Mouse (Mus musculus): Measurements from ENCODE around the gene Plpp1. TPM values are rescaled to one million over a fixed set of nuclear protein-coding genes. Genes with fewer than 3 reads are reported as not detected.

The Plpp1 gene
- polyA plus RNA-seq, 1 experiment from 2014 or later, result 61.9 TPM

DNA sequence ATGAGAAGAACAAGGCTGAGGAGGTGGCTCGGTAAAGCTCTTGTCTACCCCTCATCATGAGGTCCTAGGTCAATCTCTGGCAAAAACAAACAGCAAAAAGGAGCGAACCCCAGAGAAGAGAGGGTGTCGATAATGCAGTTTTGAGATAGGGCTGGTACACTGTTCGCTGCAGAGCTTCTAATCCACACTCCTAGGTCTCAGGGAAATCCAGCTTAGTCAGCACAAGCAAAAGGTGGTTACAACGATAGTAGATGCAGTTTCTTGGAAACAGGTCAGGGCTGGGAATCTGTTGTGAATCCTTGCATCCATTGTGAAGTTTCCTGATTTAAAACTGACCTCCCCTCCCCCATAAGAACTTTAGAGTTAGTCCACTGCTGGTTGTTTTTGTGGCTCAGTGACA lies 9.8 kb upstream of the Plpp1 start:
- no peaks in the 10 kb centered on the region for H3K27me3 ChIP-seq (ENCODE audit: control insufficient read depth, insufficient read depth, low read length)
- no peak overlapping the region for H3K9ac ChIP-seq (ENCODE audit: low read depth, low read length)
- H3K4me1 ChIP-seq (ENCODE audit: control insufficient read depth, insufficient read depth, low read length), result no peaks in the 10 kb centered on the region
- no peaks in the 10 kb centered on the region for H3K9me3 ChIP-seq (ENCODE audit: control insufficient read depth, low read length)
- 72% methylated on average over 5 of the region's 5 CpGs for WGBS
- no peaks in the 10 kb centered on the region for H3K36me3 ChIP-seq (ENCODE audit: control insufficient read depth, insufficient read depth, low read length)
- H3K4me3 ChIP-seq (ENCODE audit: low read length), result no peak overlapping the region
- ATAC-seq (ENCODE audit: low FRiP score, low TSS enrichment), result no peak
- H3K4me2 ChIP-seq (replicated peaks; ENCODE audit: low read depth, low read length), result no peak overlapping the region
- H3K27ac ChIP-seq (ENCODE audit: low read depth, low read length), result no peak overlapping the region

DNA sequence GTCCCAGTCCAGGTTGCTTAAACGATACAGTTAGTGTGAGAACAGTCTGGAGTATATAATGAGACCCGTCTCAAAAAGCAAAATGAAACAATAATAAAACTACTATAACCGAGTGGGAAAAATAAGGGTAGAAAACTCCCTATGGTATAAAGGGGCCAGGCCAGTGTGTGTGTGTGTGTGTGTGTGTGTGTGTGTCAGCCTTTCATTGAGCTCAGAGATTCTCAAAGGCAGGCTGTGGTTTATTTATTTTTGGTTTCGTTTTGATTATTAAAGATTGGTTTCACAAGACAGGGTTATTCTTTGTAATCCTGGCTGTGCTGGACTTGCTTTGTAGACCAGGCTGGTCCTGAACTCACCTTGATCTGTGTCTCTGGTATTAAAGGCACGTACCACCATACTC lies 8.7 kb upstream of the Plpp1 start:
- Histone ChIP-seq H3K9me3 (ENCODE audit: control insufficient read depth, low read length) (no peaks in the 10 kb centered on the region), H3K4me3 (ENCODE audit: low read length) (no peak overlapping the region), H3K9ac (ENCODE audit: low read depth, low read length) (no peak overlapping the region), H3K27me3 (ENCODE audit: control insufficient read depth, insufficient read depth, low read length) (no peaks in the 10 kb centered on the region), H3K4me2 (replicated peaks; ENCODE audit: low read depth, low read length) (no peak overlapping the region), H3K4me1 (ENCODE audit: control insufficient read depth, insufficient read depth, low read length) (no peaks in the 10 kb centered on the region), H3K27ac (ENCODE audit: low read depth, low read length) (no peak overlapping the region), H3K36me3 (ENCODE audit: control insufficient read depth, insufficient read depth, low read length) (no peaks in the 10 kb centered on the region)
- no peak for ATAC-seq (ENCODE audit: low FRiP score, low TSS enrichment)
- WGBS, result 89% methylated on average over 5 of the region's 5 CpGs

DNA sequence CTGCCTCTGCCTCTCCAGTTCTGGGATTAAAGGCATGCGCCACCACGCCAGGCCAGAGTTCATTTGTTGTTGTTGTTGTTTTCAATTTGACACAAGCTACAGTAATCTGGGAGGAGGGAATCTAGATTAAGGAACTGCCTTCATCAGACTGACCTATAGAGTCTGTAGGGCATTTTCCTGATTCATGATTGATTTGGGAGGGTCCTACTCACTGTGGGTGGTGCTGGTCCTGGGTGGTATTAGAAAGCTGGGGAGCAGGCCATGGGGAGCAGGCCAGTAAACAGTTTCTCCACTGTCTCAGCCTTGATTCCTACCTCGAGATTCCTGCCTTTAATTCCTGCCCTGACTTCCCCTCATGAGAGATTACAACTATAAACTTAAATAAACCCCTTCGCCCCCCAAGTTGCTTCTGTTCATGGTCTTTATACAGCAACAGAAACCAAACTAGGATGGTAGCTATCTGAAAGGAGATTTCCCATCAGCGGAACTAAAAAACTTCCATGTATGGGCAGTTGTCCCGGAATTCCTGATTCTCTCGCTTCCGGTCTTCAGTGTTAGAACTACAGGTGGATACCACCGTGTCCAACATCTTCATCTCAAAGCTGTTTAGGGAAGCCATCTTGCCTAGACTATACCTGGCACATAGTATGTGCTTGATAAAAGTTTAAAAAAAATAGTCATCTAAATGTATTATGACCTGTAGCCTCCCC lies 2.2 kb upstream of the Plpp1 start:
- Histone ChIP-seq H3K27me3 (ENCODE audit: control insufficient read depth, insufficient read depth, low read length) (no peaks in the 10 kb centered on the region), H3K36me3 (ENCODE audit: control insufficient read depth, insufficient read depth, low read length) (no peaks in the 10 kb centered on the region), H3K9me3 (ENCODE audit: control insufficient read depth, low read length) (no peaks in the 10 kb centered on the region), H3K4me1 (ENCODE audit: control insufficient read depth, insufficient read depth, low read length) (no peaks in the 10 kb centered on the region), H3K27ac (ENCODE audit: low read depth, low read length) (no peak overlapping the region), H3K9ac (ENCODE audit: low read depth, low read length) (no peak overlapping the region), H3K4me3 (ENCODE audit: low read length) (no peak overlapping the region), H3K4me2 (replicated peaks; ENCODE audit: low read depth, low read length) (no peak overlapping the region)
- 94% methylated on average over 9 of the region's 9 CpGs for WGBS
- ATAC-seq (ENCODE audit: low FRiP score, low TSS enrichment), result no peak

DNA sequence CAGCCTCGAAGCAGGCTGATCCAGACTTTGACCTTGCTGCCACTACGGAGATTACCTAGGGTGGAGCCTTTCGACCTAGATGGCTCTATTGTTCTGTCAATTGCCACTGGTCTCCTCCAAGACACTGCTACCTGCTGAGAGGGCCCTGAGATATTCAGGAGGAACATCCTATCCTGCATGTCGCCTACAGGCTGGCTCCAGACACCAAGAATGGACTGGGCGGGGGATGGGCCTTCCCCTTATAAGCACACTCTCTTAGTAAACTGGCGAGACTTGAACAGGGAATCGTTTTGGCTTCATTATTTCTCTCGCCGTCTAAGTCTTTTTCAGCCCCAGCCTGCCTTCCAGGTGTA lies 1.7 kb upstream of the Plpp1 start:
- no peak overlapping the region for H3K4me3 ChIP-seq (ENCODE audit: low read length)
- H3K9me3 ChIP-seq (ENCODE audit: control insufficient read depth, low read length), result no peaks in the 10 kb centered on the region
- no peaks in the 10 kb centered on the region for H3K27me3 ChIP-seq (ENCODE audit: control insufficient read depth, insufficient read depth, low read length)
- 89% methylated on average over 9 of the region's 9 CpGs for WGBS
- H3K4me2 ChIP-seq (replicated peaks; ENCODE audit: low read depth, low read length), result no peak overlapping the region
- H3K4me1 ChIP-seq (ENCODE audit: control insufficient read depth, insufficient read depth, low read length), result no peaks in the 10 kb centered on the region
- no peaks in the 10 kb centered on the region for H3K36me3 ChIP-seq (ENCODE audit: control insufficient read depth, insufficient read depth, low read length)
- H3K9ac ChIP-seq (ENCODE audit: low read depth, low read length), result no peak overlapping the region
- no peak for ATAC-seq (ENCODE audit: low FRiP score, low TSS enrichment)
- no peak overlapping the region for H3K27ac ChIP-seq (ENCODE audit: low read depth, low read length)

DNA sequence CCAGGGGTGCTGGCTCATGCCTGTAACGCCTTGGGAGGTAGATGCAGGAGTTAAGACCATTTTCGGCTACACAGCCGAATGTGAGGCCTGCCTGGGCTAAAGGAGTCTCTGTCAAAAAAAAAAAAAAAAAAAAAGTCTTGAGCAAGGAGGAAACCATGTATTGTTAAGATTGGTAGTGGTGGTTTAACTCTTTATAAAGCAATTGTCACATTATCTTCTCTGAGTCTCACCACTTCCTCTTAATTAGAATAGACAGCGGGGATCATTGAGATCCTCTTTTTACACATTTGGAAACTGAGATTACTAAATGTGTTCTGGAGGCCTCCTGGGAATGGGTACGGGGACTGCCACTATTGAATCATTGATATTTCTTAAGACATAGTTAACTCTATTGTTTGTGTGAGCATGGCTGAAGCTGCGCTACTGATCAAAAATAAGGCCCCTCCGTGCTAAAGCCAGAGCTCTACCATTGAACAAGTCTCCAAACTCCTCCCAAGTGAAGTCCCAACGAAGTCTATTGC lies 811 bp upstream of the Plpp1 start:
- H3K4me1 ChIP-seq (ENCODE audit: control insufficient read depth, insufficient read depth, low read length), result no peaks in the 10 kb centered on the region
- 79% methylated on average over 8 of the region's 8 CpGs for WGBS
- H3K4me3 ChIP-seq (ENCODE audit: low read length), result no peak overlapping the region
- no peak for ATAC-seq (ENCODE audit: low FRiP score, low TSS enrichment)
- no peaks in the 10 kb centered on the region for H3K36me3 ChIP-seq (ENCODE audit: control insufficient read depth, insufficient read depth, low read length)
- H3K27ac ChIP-seq (ENCODE audit: low read depth, low read length), result no peak overlapping the region
- H3K9me3 ChIP-seq (ENCODE audit: control insufficient read depth, low read length), result no peaks in the 10 kb centered on the region
- H3K27me3 ChIP-seq (ENCODE audit: control insufficient read depth, insufficient read depth, low read length), result no peaks in the 10 kb centered on the region
- H3K9ac ChIP-seq (ENCODE audit: low read depth, low read length), result no peak overlapping the region
- H3K4me2 ChIP-seq (replicated peaks; ENCODE audit: low read depth, low read length), result no peak overlapping the region

DNA sequence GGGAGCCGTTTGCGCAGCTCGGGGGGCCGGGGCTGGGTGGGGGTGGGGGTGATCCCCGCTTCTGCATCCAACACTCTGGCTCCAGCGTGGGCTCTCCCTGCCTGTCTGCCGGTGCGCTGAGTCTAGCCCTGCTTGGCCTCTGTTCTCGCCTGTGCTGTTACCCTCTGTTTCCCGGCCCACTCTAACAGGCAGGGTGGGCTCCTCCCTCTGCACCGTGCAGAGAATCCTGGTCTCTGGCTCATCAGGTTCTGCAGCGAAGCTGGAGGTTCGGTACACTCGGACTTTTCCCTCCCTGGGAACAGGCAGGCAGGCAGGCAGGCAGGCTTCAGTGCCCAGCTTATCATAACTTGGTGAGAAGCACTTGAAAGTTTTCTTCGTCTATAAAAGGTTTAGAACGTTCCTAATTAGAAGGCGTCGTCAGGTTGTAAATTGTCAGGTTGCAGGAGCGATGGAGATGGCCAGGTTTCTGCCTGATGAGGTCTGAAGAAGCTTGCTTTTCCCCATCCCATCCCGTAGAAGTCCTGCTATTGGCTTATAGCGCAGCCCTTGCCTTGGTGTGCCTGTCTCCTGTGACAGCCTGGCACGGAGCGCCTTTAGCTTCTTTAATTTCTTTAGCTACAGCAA lies 901 bp downstream of the Plpp1 start:
- Histone ChIP-seq H3K9ac (ENCODE audit: low read depth, low read length) (peak overlapping the region; percentile 79), H3K4me1 (ENCODE audit: control insufficient read depth, insufficient read depth, low read length) (no peaks in the 10 kb centered on the region), H3K4me2 (replicated peaks; ENCODE audit: low read depth, low read length) (peak overlapping the region; percentile 65), H3K4me3 (ENCODE audit: low read length) (peak overlapping the region; percentile 72), H3K36me3 (ENCODE audit: control insufficient read depth, insufficient read depth, low read length) (peaks cover 14% of the 10 kb centered on the region; the same call in 1 of the 2 replicates), H3K9me3 (ENCODE audit: control insufficient read depth, low read length) (no peaks in the 10 kb centered on the region), H3K27ac (ENCODE audit: low read depth, low read length) (peak overlapping the region; percentile 67), H3K27me3 (ENCODE audit: control insufficient read depth, insufficient read depth, low read length) (no peaks in the 10 kb centered on the region)
- whole genome bisulfite sequencing, result under 1% methylated on average over 23 of the region's 23 CpGs
- peak; percentile 73 for ATAC-seq (ENCODE audit: low FRiP score, low TSS enrichment)

DNA sequence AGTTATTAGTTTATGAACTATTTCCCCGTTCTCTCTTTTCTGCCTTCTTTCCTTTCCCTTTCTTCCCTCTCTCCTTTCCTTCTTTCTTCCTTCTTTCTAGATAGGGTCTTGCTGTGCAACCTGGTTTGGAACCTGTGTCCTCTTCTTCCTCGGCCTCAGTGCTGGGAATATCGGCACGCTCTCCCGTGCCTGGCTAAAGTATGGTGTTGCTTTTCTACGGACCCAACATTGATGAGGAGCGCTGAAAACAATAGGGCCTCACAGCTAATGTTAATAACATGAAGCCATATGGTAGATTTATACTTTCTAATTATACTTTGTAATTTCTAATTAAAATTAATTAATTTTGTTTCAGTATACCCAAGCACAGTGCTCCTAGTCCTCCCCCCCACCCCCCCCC lies 2.5 kb downstream of the Plpp1 start:
- Histone ChIP-seq H3K4me3 (ENCODE audit: low read length) (no peak overlapping the region; the same call in 1 of the 2 replicates), H3K4me1 (ENCODE audit: control insufficient read depth, insufficient read depth, low read length) (no peaks in the 10 kb centered on the region), H3K27ac (ENCODE audit: low read depth, low read length) (no peak overlapping the region), H3K36me3 (ENCODE audit: control insufficient read depth, insufficient read depth, low read length) (peaks cover 15% of the 10 kb centered on the region; the same call in 1 of the 2 replicates), H3K9me3 (ENCODE audit: control insufficient read depth, low read length) (no peaks in the 10 kb centered on the region), H3K4me2 (replicated peaks; ENCODE audit: low read depth, low read length) (no peak overlapping the region), H3K9ac (ENCODE audit: low read depth, low read length) (no peak overlapping the region), H3K27me3 (ENCODE audit: control insufficient read depth, insufficient read depth, low read length) (no peaks in the 10 kb centered on the region)
- 95% methylated on average over 7 of the region's 7 CpGs for WGBS
- ATAC-seq (ENCODE audit: low FRiP score, low TSS enrichment), result no peak

DNA sequence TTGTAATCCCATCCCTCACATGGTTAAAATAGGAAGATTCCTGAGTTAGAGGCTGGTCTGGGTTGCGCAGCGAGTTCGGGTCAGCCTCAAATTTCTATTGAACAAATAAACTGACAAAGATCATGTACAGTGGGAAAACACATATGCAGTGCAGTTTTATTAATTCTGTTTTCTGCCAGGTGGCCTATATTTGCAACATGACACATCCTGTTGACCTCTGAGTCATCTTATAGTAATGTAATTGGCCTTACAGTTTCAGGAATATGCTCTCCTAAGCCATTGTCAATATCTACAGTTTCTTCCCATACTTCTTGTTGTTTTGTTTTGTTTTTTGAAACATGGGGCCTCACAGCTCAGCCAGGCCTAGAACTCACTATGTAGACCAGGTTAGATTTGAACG lies 3.1 kb downstream of the Plpp1 start:
- H3K36me3 ChIP-seq (ENCODE audit: control insufficient read depth, insufficient read depth, low read length), result peaks cover 15% of the 10 kb centered on the region; the same call in 1 of the 2 replicates
- H3K9ac ChIP-seq (ENCODE audit: low read depth, low read length), result no peak overlapping the region
- H3K27ac ChIP-seq (ENCODE audit: low read depth, low read length), result no peak overlapping the region
- no peak for ATAC-seq (ENCODE audit: low FRiP score, low TSS enrichment)
- H3K9me3 ChIP-seq (ENCODE audit: control insufficient read depth, low read length), result no peaks in the 10 kb centered on the region
- H3K4me2 ChIP-seq (replicated peaks; ENCODE audit: low read depth, low read length), result no peak overlapping the region
- H3K4me1 ChIP-seq (ENCODE audit: control insufficient read depth, insufficient read depth, low read length), result no peaks in the 10 kb centered on the region
- no peak overlapping the region for H3K4me3 ChIP-seq (ENCODE audit: low read length)
- 85% methylated on average over 4 of the region's 4 CpGs for WGBS
- H3K27me3 ChIP-seq (ENCODE audit: control insufficient read depth, insufficient read depth, low read length), result no peaks in the 10 kb centered on the region

DNA sequence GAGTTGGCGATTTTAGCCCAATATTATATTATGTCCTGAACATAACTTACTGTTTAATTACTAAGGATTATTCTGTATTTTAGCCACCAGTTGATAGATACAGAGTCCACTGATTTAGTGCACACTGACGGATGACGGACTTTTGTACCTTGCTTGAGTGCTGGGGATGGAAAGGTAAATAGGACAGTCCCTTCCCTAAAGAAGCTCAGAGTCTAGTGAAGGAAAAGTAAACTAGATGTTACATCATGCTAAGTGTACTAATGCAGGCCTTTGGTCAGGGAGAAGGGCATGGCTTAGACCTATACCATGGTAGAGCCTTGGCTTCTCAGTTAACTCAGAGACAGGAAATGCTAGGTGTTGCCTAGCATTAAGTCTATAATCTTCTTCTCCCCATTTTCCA lies 4.9 kb downstream of the Plpp1 start:
- H3K27ac ChIP-seq (ENCODE audit: low read depth, low read length), result no peak overlapping the region
- H3K4me2 ChIP-seq (replicated peaks; ENCODE audit: low read depth, low read length), result no peak overlapping the region
- no peaks in the 10 kb centered on the region for H3K9me3 ChIP-seq (ENCODE audit: control insufficient read depth, low read length)
- H3K4me3 ChIP-seq (ENCODE audit: low read length), result no peak overlapping the region
- H3K4me1 ChIP-seq (ENCODE audit: control insufficient read depth, insufficient read depth, low read length), result peaks cover 4% of the 10 kb centered on the region
- 96% methylated on average over 3 of the region's 3 CpGs for WGBS
- no peak for ATAC-seq (ENCODE audit: low FRiP score, low TSS enrichment)
- H3K36me3 ChIP-seq (ENCODE audit: control insufficient read depth, insufficient read depth, low read length), result peaks cover 15% of the 10 kb centered on the region; the same call in 1 of the 2 replicates
- no peaks in the 10 kb centered on the region for H3K27me3 ChIP-seq (ENCODE audit: control insufficient read depth, insufficient read depth, low read length)
- H3K9ac ChIP-seq (ENCODE audit: low read depth, low read length), result no peak overlapping the region
